Mouse (Mus musculus) heart, adult 2 months (tissue): ENCODE measurements at regions not wholly inside any gene's neighbourhood (a gene's known extent, or its start where the extent isn't known, plus 50 kb on each side); places are given as distances from the start of the nearest gene placed in this dataset.

Experiments
- DNase-seq, 2 experiments: peaks; one replicate each; pipeline ENCODE4 v3.0.0; 2021
- H3K27ac ChIP-seq: fragments of 200-600 bp; 2 replicates; pipeline ENCODE4 v1.8.1; 2022
- H3K27me3 ChIP-seq: fragments of 200-500 bp; 2 replicates; pipeline ENCODE4 v1.6.1; 2012; ENCODE audit warnings: mild to moderate bottlenecking, low read length, inconsistent platforms, mixed read lengths; ENCODE audit not compliant: control insufficient read depth, insufficient read depth
- H3K36me3 ChIP-seq: fragments of 200-500 bp; 2 replicates; pipeline ENCODE4 v1.6.1; 2012; ENCODE audit warnings: low read length, inconsistent platforms; ENCODE audit not compliant: control insufficient read depth, insufficient read depth
- H3K4me1 ChIP-seq: fragments of 200-500 bp; 2 replicates; pipeline ENCODE4 v1.6.1; 2011; ENCODE audit warnings: low read length; ENCODE audit not compliant: control insufficient read depth, insufficient read depth
- H3K4me3 ChIP-seq: fragments of 200-600 bp; 2 replicates; pipeline ENCODE4 v1.8.1; 2022
- H3K79me2 ChIP-seq: fragments of 200-500 bp; replicated peaks from 2 replicates; pipeline ENCODE4 v1.6.1; 2012; ENCODE audit warnings: mild to moderate bottlenecking, inconsistent platforms, low read length, moderate library complexity, mixed read lengths; ENCODE audit not compliant: control insufficient read depth, insufficient read depth
- H3K9ac ChIP-seq: fragments of 200-500 bp; 2 replicates; pipeline ENCODE4 v1.6.1; 2012; ENCODE audit warnings: low read depth, mild to moderate bottlenecking, control low read depth, inconsistent platforms, low read length, mixed read lengths
- CTCF ChIP-seq: fragments of 200-600 bp; IDR thresholded peaks from 2 replicates; pipeline ENCODE4 v1.8.1; 2022; ENCODE audit warnings: antibody characterized with exemption, mild to moderate bottlenecking, moderate library complexity
- EP300 ChIP-seq: fragments of 200-500 bp; IDR thresholded peaks from 2 replicates; pipeline ENCODE4 v1.6.1; 2011; ENCODE audit warnings: low read depth, low read length, control low read depth; ENCODE audit not compliant: insufficient read depth
- POLR2A ChIP-seq: fragments of 200-500 bp; IDR thresholded peaks from 2 replicates; pipeline ENCODE4 v1.6.1; 2011; ENCODE audit warnings: mild to moderate bottlenecking, low read depth, low read length, control low read depth; ENCODE audit not compliant: insufficient read depth
- WGBS: fragments of 180-500 bp; shearing (Covaris S2); methylation state at CpG from one replicate; pipeline ENCODE4 v1.1.7; 2018; 5-methylcytosine and 5-hydroxymethylcytosine counted together
- intact Hi-C: fragments of 180-260 bp; cut with DNase I; formaldehyde crosslinking; loops from one replicate; pipeline ENCODE4 v1.15.1; 2025

- Histone ChIP-seq H3K4me1 (no peaks in the 10 kb centered on the region), H3K4me3 (no peak overlapping the region), H3K27me3 (no peaks in the 10 kb centered on the region), H3K9ac (no peak overlapping the region), H3K36me3 (no peaks in the 10 kb centered on the region), H3K79me2 (no peaks in the 10 kb centered on the region), H3K27ac (no peak overlapping the region)
- intact Hi-C loops: no loop called here
- DNase-seq: no peak
- TF ChIP-seq POLR2A: no peak
- TF ChIP-seq CTCF: no peak
- no peak for TF ChIP-seq EP300
- WGBS: 27% methylated on average over 6 of the region's 6 CpGs
Measured at GRCm38 (mm10) chr2:45205756-45206155, 88.6 kb upstream of the Zeb2 start.

- H3K4me1 ChIP-seq: no peaks in the 10 kb centered on the region
- H3K36me3 ChIP-seq: no peaks in the 10 kb centered on the region
- DNase-seq: no peak
- no peak for TF ChIP-seq EP300
- TF ChIP-seq POLR2A: no peak
- TF ChIP-seq CTCF: no peak
- no peak overlapping the region for H3K4me3 ChIP-seq
- H3K79me2 ChIP-seq: no peaks in the 10 kb centered on the region
- whole genome bisulfite sequencing: 95% methylated on average over 3 of the region's 3 CpGs
- intact Hi-C loops: no loop called here
- H3K9ac ChIP-seq: no peak overlapping the region
- no peaks in the 10 kb centered on the region for H3K27me3 ChIP-seq
- H3K27ac ChIP-seq: no peak overlapping the region
Measured at GRCm38 (mm10) chr2:45205211-45205610, 88.0 kb upstream of the Zeb2 start.

GRCm38 (mm10) chr2:45197955-45198631 is 80.9 kb upstream of the Zeb2 start:
- WGBS: 71% methylated on average over 13 of the region's 13 CpGs
- no peak overlapping the region for H3K4me3 ChIP-seq
- peak overlapping the region; percentile 16; the same call in 1 of the 2 replicates for H3K27ac ChIP-seq
- no peaks in the 10 kb centered on the region for H3K36me3 ChIP-seq
- peaks cover 1% of the 10 kb centered on the region; the same call in 1 of the 2 replicates for H3K4me1 ChIP-seq
- H3K79me2 ChIP-seq: no peaks in the 10 kb centered on the region
- DNase-seq: no peak
- intact Hi-C loops: no loop called here
- no peak overlapping the region for H3K9ac ChIP-seq
- H3K27me3 ChIP-seq: no peaks in the 10 kb centered on the region
- no peak for TF ChIP-seq CTCF
- TF ChIP-seq EP300: no peak
- TF ChIP-seq POLR2A: no peak

GRCm38 (mm10) chr2:45197342-45197741 is 80.1 kb upstream of the Zeb2 start:
- Histone ChIP-seq H3K36me3 (no peaks in the 10 kb centered on the region), H3K4me1 (peaks cover 1% of the 10 kb centered on the region; the same call in 1 of the 2 replicates)
- peak in 1 of 2 experiments; percentile 43 for DNase-seq

GRCm38 (mm10) chr2:45196511-45196910 is 79.3 kb upstream of the Zeb2 start:
- WGBS: 90% methylated on average over 4 of the region's 4 CpGs
- no peak overlapping the region for H3K4me3 ChIP-seq
- TF ChIP-seq EP300 (no peak), POLR2A (no peak), CTCF (no peak)
- H3K4me1 ChIP-seq: peaks cover 1% of the 10 kb centered on the region; the same call in 1 of the 2 replicates
- intact Hi-C loops: no loop called here
- no peak for DNase-seq
- H3K27me3 ChIP-seq: no peaks in the 10 kb centered on the region
- no peak overlapping the region for H3K9ac ChIP-seq
- H3K27ac ChIP-seq: no peak overlapping the region; the same call in 1 of the 2 replicates
- H3K79me2 ChIP-seq: no peaks in the 10 kb centered on the region
- H3K36me3 ChIP-seq: no peaks in the 10 kb centered on the region

More at GRCm38 (mm10) chr2:45197342-45197741, 80.1 kb upstream of the Zeb2 start:
- H3K4me3 ChIP-seq: no peak overlapping the region
- no peaks in the 10 kb centered on the region for H3K79me2 ChIP-seq
- no peak overlapping the region for H3K9ac ChIP-seq
- peak overlapping the region; percentile 29; the same call in 1 of the 2 replicates for H3K27ac ChIP-seq
- intact Hi-C loops: no loop called here
- TF ChIP-seq POLR2A (no peak), EP300 (no peak)
- WGBS: 69% methylated on average over 10 of the region's 10 CpGs
- H3K27me3 ChIP-seq: no peaks in the 10 kb centered on the region

GRCm38 (mm10) chr2:45194335-45194734 is 77.1 kb upstream of the Zeb2 start:
- DNase-seq: no peak
- H3K27ac ChIP-seq: no peak overlapping the region
- H3K9ac ChIP-seq: no peak overlapping the region
- TF ChIP-seq POLR2A (no peak), EP300 (no peak), CTCF (no peak)
- H3K36me3 ChIP-seq: no peaks in the 10 kb centered on the region
- peaks cover 1% of the 10 kb centered on the region; the same call in 1 of the 2 replicates for H3K4me1 ChIP-seq
- no peak overlapping the region for H3K4me3 ChIP-seq
- no peaks in the 10 kb centered on the region for H3K27me3 ChIP-seq
- no peaks in the 10 kb centered on the region for H3K79me2 ChIP-seq
- WGBS: 80% methylated on average over 7 of the region's 7 CpGs
- intact Hi-C loops: no loop called here
